Mouse (Mus musculus): ENCODE results near the gene Olfr1440. TPM values are rescaled to one million over a fixed set of nuclear protein-coding genes. Genes with fewer than 3 reads are reported as not detected.

The Olfr1440 gene
- polyA plus RNA-seq, 1 experiment from 2014 or later = not detected

- Histone ChIP-seq H3K4me2 (ENCODE audit: low read depth, low read length) (no peak within 1 kb of the TSS), H3K9ac (replicated peaks; ENCODE audit: low read depth, low read length) (no peak within 1 kb of the TSS), H3K4me3 (ENCODE audit: low read depth, low read length) (no peak within 1 kb of the TSS), H3K27me3 (ENCODE audit: control insufficient read depth, insufficient read depth, low read length) (no peaks in the 10 kb centered on the region), H3K9me3 (ENCODE audit: control insufficient read depth, low read length) (no peaks in the 10 kb centered on the region), H3K27ac (ENCODE audit: low read depth, low read length) (no peak within 1 kb of the TSS), H3K4me1 (ENCODE audit: control insufficient read depth, insufficient read depth, low read length) (no peaks in the 10 kb centered on the region), H3K36me3 (ENCODE audit: control insufficient read depth, insufficient read depth, low read length) (no peaks in the 10 kb centered on the region)
- WGBS = 96% methylated on average over 6 of the region's 6 CpGs
- no peak for ATAC-seq (ENCODE audit: low read depth)
Measured at GRCm38 (mm10) chr19:12427605-12428004, 40.5 kb downstream of the Olfr1440 start, which contains the start of gene Pfpl. Pfpl (plus strand) TSS chr19:12427905.

- Histone ChIP-seq H3K9ac (replicated peaks; ENCODE audit: low read depth, low read length) (no peak overlapping the region), H3K9me3 (ENCODE audit: control insufficient read depth, low read length) (no peaks in the 10 kb centered on the region), H3K4me1 (ENCODE audit: control insufficient read depth, insufficient read depth, low read length) (no peaks in the 10 kb centered on the region), H3K4me2 (ENCODE audit: low read depth, low read length) (no peak overlapping the region), H3K27me3 (ENCODE audit: control insufficient read depth, insufficient read depth, low read length) (no peaks in the 10 kb centered on the region), H3K27ac (ENCODE audit: low read depth, low read length) (no peak overlapping the region), H3K4me3 (ENCODE audit: low read depth, low read length) (no peak overlapping the region), H3K36me3 (ENCODE audit: control insufficient read depth, insufficient read depth, low read length) (no peaks in the 10 kb centered on the region)
- ATAC-seq (ENCODE audit: low read depth) = peak; percentile 69; the same call in 1 of the 2 replicates
- WGBS = 4% methylated on average over 2 of the region's 2 CpGs
Measured at GRCm38 (mm10) chr19:12433033-12433432, 46.0 kb downstream of the Olfr1440 start.

DNA sequence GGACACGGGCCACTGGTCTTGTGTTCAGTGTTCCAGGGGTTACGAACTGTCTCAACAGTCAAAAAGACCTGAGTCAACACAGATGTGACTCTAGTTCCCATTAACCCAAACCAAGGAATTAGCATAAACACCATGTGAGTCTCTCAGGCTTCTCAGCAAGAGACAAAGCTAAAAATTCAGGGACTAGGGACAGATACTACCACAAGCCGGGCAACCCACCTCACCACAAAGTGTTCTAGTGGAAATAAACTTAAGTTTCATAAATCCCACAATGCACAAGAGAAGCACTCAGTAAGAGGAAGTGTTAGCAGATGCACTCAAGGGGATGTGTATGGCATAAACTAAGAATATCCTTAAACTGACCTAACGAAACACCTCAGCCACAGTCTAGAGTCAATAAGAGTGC lies 47.9 kb downstream of the Olfr1440 start:
- WGBS = 86% methylated on average over 4 of the region's 4 CpGs
- no peak overlapping the region for H3K27ac ChIP-seq (ENCODE audit: low read depth, low read length)
- H3K36me3 ChIP-seq (ENCODE audit: control insufficient read depth, insufficient read depth, low read length) = no peaks in the 10 kb centered on the region
- no peak overlapping the region for H3K9ac ChIP-seq (replicated peaks; ENCODE audit: low read depth, low read length)
- no peaks in the 10 kb centered on the region for H3K27me3 ChIP-seq (ENCODE audit: control insufficient read depth, insufficient read depth, low read length)
- H3K4me1 ChIP-seq (ENCODE audit: control insufficient read depth, insufficient read depth, low read length) = no peaks in the 10 kb centered on the region
- H3K4me3 ChIP-seq (ENCODE audit: low read depth, low read length) = no peak overlapping the region
- no peaks in the 10 kb centered on the region for H3K9me3 ChIP-seq (ENCODE audit: control insufficient read depth, low read length)
- no peak for ATAC-seq (ENCODE audit: low read depth)
- no peak overlapping the region for H3K4me2 ChIP-seq (ENCODE audit: low read depth, low read length)

DNA sequence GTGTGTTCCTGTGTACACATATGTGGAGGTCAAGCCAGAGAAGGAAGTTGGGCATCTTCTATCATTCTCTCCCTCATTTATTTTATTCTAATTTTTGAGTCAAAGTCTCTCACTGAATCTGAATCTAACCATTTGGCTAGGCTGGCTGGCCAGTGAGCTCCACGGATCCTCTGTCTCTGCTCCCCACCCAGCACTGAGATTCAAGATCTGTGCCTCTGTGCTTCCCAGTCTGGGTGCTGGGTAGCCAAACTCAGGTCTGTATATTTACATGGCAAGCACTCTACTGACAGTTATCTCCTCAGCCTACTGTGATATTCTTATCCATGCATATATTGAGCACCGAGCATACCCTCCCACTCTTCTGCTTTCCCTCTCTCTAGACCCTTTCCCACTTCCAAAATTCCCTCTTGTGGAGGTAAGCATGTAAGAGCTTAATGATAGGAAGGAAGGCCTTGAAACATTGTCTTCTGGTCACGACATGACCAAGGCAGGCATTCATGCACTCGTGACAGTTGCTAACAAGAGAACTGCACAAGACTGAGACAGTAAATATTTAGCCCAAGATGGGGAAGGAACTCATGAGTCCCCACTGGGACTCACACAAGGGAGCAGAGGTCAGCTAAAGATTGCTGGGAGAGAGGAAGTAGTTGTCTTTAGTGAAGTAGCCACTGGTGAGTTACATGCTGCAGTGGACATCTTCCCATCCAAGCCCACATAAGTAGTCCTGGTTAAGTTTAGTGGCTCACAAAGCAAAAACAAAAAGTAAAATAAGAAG lies 48.9 kb downstream of the Olfr1440 start:
- Histone ChIP-seq H3K9me3 (ENCODE audit: control insufficient read depth, low read length) (no peaks in the 10 kb centered on the region), H3K27ac (ENCODE audit: low read depth, low read length) (no peak overlapping the region), H3K4me2 (ENCODE audit: low read depth, low read length) (no peak overlapping the region), H3K36me3 (ENCODE audit: control insufficient read depth, insufficient read depth, low read length) (no peaks in the 10 kb centered on the region), H3K4me3 (ENCODE audit: low read depth, low read length) (no peak overlapping the region), H3K27me3 (ENCODE audit: control insufficient read depth, insufficient read depth, low read length) (no peaks in the 10 kb centered on the region), H3K4me1 (ENCODE audit: control insufficient read depth, insufficient read depth, low read length) (no peaks in the 10 kb centered on the region), H3K9ac (replicated peaks; ENCODE audit: low read depth, low read length) (no peak overlapping the region)
- no peak for ATAC-seq (ENCODE audit: low read depth)
- 84% methylated on average over 4 of the region's 4 CpGs for WGBS

DNA sequence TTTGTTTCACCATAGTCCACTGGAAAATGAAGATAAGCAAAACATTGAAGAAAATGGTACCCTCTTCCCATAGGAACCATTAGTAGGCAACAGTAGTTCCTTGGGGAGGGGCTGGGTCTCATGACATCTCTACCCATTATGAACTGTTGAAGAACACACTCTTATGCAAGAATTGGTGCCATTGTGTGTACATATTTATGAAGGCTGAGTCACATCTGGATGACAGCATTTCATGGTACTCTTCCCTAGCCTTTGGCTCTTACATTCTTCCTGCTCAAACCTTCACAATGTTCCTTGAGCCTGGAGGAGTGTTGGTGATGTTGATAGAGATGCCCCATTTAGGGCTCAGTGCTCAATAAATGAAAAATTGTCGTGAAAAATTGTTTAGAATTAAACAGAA lies 52.5 kb downstream of the Olfr1440 start:
- Histone ChIP-seq H3K36me3 (ENCODE audit: control insufficient read depth, insufficient read depth, low read length) (no peaks in the 10 kb centered on the region), H3K9ac (replicated peaks; ENCODE audit: low read depth, low read length) (no peak overlapping the region), H3K4me2 (ENCODE audit: low read depth, low read length) (no peak overlapping the region), H3K27ac (ENCODE audit: low read depth, low read length) (no peak overlapping the region), H3K9me3 (ENCODE audit: control insufficient read depth, low read length) (no peaks in the 10 kb centered on the region), H3K4me3 (ENCODE audit: low read depth, low read length) (no peak overlapping the region), H3K27me3 (ENCODE audit: control insufficient read depth, insufficient read depth, low read length) (no peaks in the 10 kb centered on the region), H3K4me1 (ENCODE audit: control insufficient read depth, insufficient read depth, low read length) (no peaks in the 10 kb centered on the region)
- 58% methylated on average over 1 of the region's 1 CpGs for WGBS
- no peak for ATAC-seq (ENCODE audit: low read depth)

DNA sequence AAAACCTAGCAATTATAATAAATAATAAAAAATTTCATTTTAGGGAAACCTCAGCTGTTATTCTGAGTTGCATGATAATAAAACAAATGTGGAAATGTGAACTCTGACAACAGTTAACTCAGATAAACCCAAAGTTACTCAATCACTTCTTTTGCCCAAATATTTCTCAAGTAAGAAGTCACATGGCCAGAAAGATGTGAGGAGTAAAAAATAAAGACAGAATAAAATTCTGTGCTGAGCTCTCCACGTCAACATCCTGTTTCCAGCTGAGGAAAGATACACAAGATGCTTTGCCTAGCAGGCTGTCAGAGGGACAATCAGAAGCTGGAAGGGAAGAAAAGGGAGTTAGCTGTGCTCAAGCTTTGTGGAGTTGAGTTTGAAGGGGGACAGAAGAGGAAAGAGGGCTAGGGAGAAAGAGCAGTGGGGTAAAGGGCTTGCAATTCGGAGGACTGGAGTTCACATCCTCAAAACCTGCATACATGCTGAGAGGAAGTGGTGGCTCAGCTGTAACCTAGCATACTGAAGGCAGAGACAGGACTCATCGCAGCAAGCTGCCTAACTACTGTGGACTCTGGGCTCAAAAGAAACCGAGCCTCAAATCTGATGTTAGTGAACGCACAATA lies 53.1 kb downstream of the Olfr1440 start:
- Histone ChIP-seq H3K4me3 (ENCODE audit: low read depth, low read length) (no peak overlapping the region), H3K4me1 (ENCODE audit: control insufficient read depth, insufficient read depth, low read length) (no peaks in the 10 kb centered on the region), H3K36me3 (ENCODE audit: control insufficient read depth, insufficient read depth, low read length) (no peaks in the 10 kb centered on the region), H3K9me3 (ENCODE audit: control insufficient read depth, low read length) (no peaks in the 10 kb centered on the region), H3K27ac (ENCODE audit: low read depth, low read length) (no peak overlapping the region), H3K4me2 (ENCODE audit: low read depth, low read length) (no peak overlapping the region), H3K27me3 (ENCODE audit: control insufficient read depth, insufficient read depth, low read length) (no peaks in the 10 kb centered on the region), H3K9ac (replicated peaks; ENCODE audit: low read depth, low read length) (no peak overlapping the region)
- 73% methylated on average over 5 of the region's 5 CpGs for WGBS
- ATAC-seq (ENCODE audit: low read depth) = no peak

DNA sequence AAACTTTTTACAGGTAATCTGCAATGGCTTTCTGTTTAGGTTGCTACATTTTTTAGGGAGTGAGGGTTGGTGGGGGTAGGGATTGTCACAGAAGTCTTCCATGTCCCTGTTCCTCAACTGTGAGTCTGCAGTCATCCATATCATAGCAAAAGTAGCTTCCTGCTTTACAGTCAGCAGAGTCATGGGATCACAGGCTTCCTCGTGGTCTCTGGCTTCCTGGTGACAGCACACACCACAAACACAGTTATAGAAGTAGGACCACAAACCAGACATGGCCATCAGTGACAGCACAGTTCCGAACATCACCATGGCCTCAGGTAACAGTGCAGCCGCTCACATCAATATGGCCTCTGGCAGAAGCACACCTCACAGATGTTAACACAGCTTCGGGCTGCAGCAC lies 55.5 kb downstream of the Olfr1440 start:
- Histone ChIP-seq H3K9me3 (ENCODE audit: control insufficient read depth, low read length) (no peaks in the 10 kb centered on the region), H3K27me3 (ENCODE audit: control insufficient read depth, insufficient read depth, low read length) (no peaks in the 10 kb centered on the region), H3K4me2 (ENCODE audit: low read depth, low read length) (no peak overlapping the region), H3K9ac (replicated peaks; ENCODE audit: low read depth, low read length) (no peak overlapping the region), H3K4me1 (ENCODE audit: control insufficient read depth, insufficient read depth, low read length) (no peaks in the 10 kb centered on the region), H3K4me3 (ENCODE audit: low read depth, low read length) (no peak overlapping the region), H3K27ac (ENCODE audit: low read depth, low read length) (no peak overlapping the region), H3K36me3 (ENCODE audit: control insufficient read depth, insufficient read depth, low read length) (no peaks in the 10 kb centered on the region)
- 85% methylated on average over 4 of the region's 4 CpGs for WGBS
- no peak for ATAC-seq (ENCODE audit: low read depth)

DNA sequence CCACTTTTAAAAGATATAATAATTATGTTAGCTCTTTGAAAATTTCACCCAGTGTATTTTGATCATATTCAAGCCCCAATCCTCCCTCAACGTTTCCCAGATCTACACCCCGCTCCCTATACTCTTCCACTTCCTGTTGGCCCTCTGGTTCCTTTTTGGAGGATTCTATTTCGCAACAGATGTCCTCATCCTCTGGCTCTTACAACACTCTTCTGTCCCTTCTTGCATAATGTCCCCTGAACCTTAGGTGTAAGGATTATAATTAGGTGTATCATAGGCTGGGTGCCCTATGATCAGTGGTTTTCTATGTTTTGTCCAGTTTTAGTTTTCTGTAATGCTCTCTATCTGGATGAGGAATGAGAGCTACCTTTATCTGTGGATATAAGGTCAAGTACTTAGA lies 57.9 kb downstream of the Olfr1440 start:
- Histone ChIP-seq H3K4me2 (ENCODE audit: low read depth, low read length) (no peak overlapping the region), H3K9me3 (ENCODE audit: control insufficient read depth, low read length) (no peaks in the 10 kb centered on the region), H3K4me3 (ENCODE audit: low read depth, low read length) (no peak overlapping the region), H3K9ac (replicated peaks; ENCODE audit: low read depth, low read length) (no peak overlapping the region), H3K36me3 (ENCODE audit: control insufficient read depth, insufficient read depth, low read length) (no peaks in the 10 kb centered on the region), H3K27ac (ENCODE audit: low read depth, low read length) (no peak overlapping the region), H3K27me3 (ENCODE audit: control insufficient read depth, insufficient read depth, low read length) (no peaks in the 10 kb centered on the region), H3K4me1 (ENCODE audit: control insufficient read depth, insufficient read depth, low read length) (no peaks in the 10 kb centered on the region)
- WGBS = 83% methylated on average over 3 of the region's 3 CpGs
- ATAC-seq (ENCODE audit: low read depth) = no peak

Measured in neural tube, embryonic 14.5 days (tissue).